Mouse (Mus musculus) midbrain, embryonic 14.5 days (tissue): ENCODE data around the gene AU040320. TPM values are rescaled to one million over a fixed set of nuclear protein-coding genes. Genes with fewer than 3 reads are reported as not detected.
A peak's percentile ranks its signal among the peaks of the same experiment; 100 is the strongest.

Experiments
- ATAC-seq: fragments of 200-750 bp; cut with Nextera tagmentation; 2 replicates; pipeline ENCODE4 v1.8.0; 2017; ENCODE audit warnings: moderate number of reproducible peaks, moderate library complexity; ENCODE audit not compliant: low FRiP score, low TSS enrichment
- DNase-seq: peaks from one replicate; pipeline ENCODE4 v3.0.0-alpha.2; 2015
- H3K27ac ChIP-seq: fragments of 300-500 bp; sonication (generic); replicated peaks from 2 replicates; pipeline ENCODE4 v1.5.1; 2014; ENCODE audit warnings: mild to moderate bottlenecking, low read depth, low read length, moderate library complexity
- H3K27me3 ChIP-seq: fragments of 300-500 bp; sonication (generic); 2 replicates; pipeline ENCODE4 v1.6.1; 2014; ENCODE audit warnings: low read length, control low read depth, mixed read lengths; ENCODE audit not compliant: control insufficient read depth, insufficient read depth
- H3K36me3 ChIP-seq: fragments of 300-500 bp; sonication (generic); 2 replicates; pipeline ENCODE4 v1.6.1; 2014; ENCODE audit warnings: low read length, control low read depth; ENCODE audit not compliant: control insufficient read depth, insufficient read depth
- H3K4me1 ChIP-seq: fragments of 300-500 bp; sonication (generic); 2 replicates; pipeline ENCODE4 v1.6.1; 2014; ENCODE audit warnings: mild to moderate bottlenecking, antibody characterized with exemption, low read length, control low read depth; ENCODE audit not compliant: control insufficient read depth, insufficient read depth
- H3K4me2 ChIP-seq: fragments of 300-500 bp; sonication (generic); 2 replicates; pipeline ENCODE4 v1.6.1; 2014; ENCODE audit warnings: mild to moderate bottlenecking, low read length, moderate library complexity
- H3K4me3 ChIP-seq: fragments of 300-500 bp; sonication (generic); replicated peaks from 2 replicates; pipeline ENCODE4 v1.5.1; 2014; ENCODE audit warnings: low read depth, low read length
- H3K9ac ChIP-seq: fragments of 300-500 bp; sonication (generic); replicated peaks from 2 replicates; pipeline ENCODE4 v1.6.1; 2014; ENCODE audit warnings: mild to moderate bottlenecking, low read length, moderate library complexity
- H3K9me3 ChIP-seq: fragments of 300-500 bp; sonication (generic); 2 replicates; pipeline ENCODE4 v1.6.1; 2016; ENCODE audit warnings: low read length, control low read depth, mixed read lengths; ENCODE audit not compliant: control insufficient read depth
- WGBS: fragments of 180-500 bp; shearing (Covaris S2); extraction: QIAGEN DNeasy Blood & Tissue Kit; methylation state at CpG from one replicate; pipeline ENCODE4 v1.1.7; 2014; 5-methylcytosine and 5-hydroxymethylcytosine counted together
- polyA plus RNA-seq: library from polyadenylated mRNA; unstranded; fragments of >200 nt; fragmentation: Nextera tagmentation; extraction: Ambion mirVana; gene quantifications from 2 replicates; pipeline ENCODE4 v1.2.1, GENCODE M21; 2014

Gene AU040320
- polyA plus RNA-seq, 1 experiment from 2014 or later: 38.9 TPM

DNA sequence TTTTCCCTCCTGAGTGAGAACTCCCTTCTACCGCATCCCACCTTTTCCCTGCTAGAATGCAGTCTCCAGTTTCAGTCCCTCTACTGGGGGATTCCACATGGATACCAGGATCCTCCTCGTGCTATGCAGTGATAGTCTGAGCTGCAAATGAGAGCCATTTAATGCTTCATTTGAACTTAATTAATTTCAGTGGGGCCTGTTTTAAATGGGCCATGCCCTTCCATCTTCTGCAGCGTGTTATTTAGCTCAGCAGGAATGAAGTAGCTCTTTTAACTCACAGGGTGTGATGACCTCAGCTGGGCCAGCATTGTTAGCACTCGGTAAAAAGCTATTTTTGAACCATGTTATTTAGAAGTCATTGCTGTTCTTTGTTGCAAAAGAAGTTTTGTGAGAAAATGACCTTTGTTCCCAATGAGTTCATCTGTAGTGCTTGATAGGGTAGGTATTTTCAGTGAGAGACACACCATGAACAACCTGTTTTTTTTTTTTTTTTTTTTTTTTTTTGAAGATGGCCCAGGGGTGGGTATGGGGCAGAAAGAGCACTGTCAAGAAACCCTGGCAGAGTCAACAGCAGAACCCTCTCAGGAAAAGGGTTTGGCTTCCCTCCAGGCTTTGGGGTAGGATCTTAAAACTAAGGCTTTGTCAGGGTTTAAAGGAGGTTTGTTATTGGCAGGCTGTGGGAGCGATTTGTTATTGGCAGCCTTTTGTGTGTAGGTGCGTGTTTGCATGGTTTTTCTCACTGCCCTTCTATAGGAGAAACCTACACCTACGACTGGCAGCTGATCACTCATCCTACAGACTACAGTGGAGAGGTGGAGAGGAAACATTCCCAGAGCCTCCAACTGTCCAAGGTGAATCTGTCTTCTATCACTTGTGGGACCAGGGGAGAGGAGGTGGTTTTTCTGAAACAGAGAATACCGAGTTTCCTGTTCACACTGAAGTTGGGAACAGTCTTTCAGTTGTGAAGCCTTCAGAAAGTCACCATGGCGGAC, 69.8 kb downstream of the AU040320 start:
- Histone ChIP-seq H3K27ac (no peak overlapping the region), H3K36me3 (peaks cover 14% of the 10 kb centered on the region)
- no peak for ATAC-seq

DNA sequence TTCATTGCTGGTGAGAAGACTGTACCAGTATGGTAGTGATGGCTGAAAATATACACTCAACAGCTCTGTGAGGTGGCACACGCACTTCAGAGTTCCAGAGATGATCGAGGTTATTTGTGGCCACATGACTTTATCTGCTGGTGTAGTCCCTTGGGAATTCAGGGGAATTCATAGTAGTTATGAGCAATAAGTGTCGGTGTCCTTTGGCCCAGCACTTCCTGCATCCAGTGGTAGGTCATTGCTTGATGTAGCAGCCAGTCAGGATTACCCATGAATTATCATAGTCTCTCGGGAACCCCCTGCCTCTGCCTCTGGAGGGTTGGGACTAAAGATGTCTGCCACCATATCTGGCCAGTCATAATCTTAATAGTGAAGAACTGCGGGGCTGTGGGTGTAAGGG, 70.6 kb downstream of the AU040320 start:
- Histone ChIP-seq H3K9me3 (no peaks in the 10 kb centered on the region), H3K9ac (no peak overlapping the region), H3K4me1 (no peaks in the 10 kb centered on the region), H3K4me3 (no peak overlapping the region), H3K36me3 (peaks cover 13% of the 10 kb centered on the region; the same call in 1 of the 2 replicates), H3K4me2 (no peak overlapping the region), H3K27ac (no peak overlapping the region), H3K27me3 (no peaks in the 10 kb centered on the region)
- DNase-seq (no peak), ATAC-seq (no peak)
- 94% methylated on average over 5 of the region's 5 CpGs for WGBS

More for the DNA sequence above, 69.8 kb downstream of the AU040320 start:
- peak; percentile 16 for DNase-seq
- Histone ChIP-seq H3K4me1 (no peaks in the 10 kb centered on the region), H3K4me2 (no peak overlapping the region), H3K9ac (no peak overlapping the region), H3K27me3 (no peaks in the 10 kb centered on the region), H3K4me3 (no peak overlapping the region), H3K9me3 (no peaks in the 10 kb centered on the region)
- WGBS: 81% methylated on average over 9 of the region's 9 CpGs

DNA sequence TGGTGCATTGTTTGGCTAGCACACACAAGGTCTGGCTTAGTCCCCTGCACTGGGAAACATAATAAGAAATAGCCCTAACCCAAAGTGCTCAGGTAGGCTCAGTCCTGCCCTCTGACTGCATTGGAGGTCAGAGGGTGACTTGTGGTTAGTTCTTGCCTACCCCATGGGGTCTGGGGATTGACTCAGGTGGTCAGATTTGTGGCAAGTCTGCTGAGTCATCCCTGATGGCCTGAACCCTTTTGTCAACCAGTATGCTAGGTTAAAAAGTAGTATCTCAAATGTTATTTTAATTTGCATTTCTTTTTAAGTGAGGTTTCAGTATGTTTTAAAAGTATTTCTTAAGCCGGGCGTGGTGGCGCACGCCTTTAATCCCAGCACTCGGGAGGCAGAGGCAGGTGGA, 77.8 kb downstream of the AU040320 start:
- no peak overlapping the region for H3K27ac ChIP-seq
- H3K4me1 ChIP-seq: no peaks in the 10 kb centered on the region
- H3K27me3 ChIP-seq: no peaks in the 10 kb centered on the region
- H3K9me3 ChIP-seq: no peaks in the 10 kb centered on the region
- no peak overlapping the region for H3K9ac ChIP-seq
- DNase-seq (no peak), ATAC-seq (no peak)
- no peak overlapping the region for H3K4me3 ChIP-seq
- peaks cover 34% of the 10 kb centered on the region for H3K36me3 ChIP-seq
- no peak overlapping the region for H3K4me2 ChIP-seq
- WGBS: 99% methylated on average over 5 of the region's 5 CpGs

DNA sequence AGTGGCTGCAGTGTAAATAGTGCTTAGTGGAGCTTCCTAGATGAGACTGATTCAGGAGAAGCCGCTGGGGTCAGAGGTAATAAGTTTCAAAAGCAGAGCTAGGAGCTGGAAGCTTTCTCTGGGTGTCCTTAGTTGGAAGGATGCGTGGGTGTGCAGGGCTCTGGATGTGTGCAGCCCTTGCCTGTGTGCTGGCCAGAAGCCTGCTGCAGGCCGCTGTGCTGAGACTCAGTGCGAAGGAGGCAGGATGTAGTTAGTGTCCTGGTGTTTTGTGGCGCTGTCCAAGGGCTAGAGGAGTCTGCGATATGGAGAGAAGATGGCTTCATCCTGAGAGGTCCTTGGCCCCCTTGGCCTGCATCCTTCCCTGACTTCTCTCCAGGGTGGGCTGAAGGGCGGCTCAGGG, 85.5 kb downstream of the AU040320 start:
- Histone ChIP-seq H3K4me2 (no peak overlapping the region), H3K27me3 (no peaks in the 10 kb centered on the region), H3K36me3 (peaks cover 55% of the 10 kb centered on the region), H3K4me3 (no peak overlapping the region), H3K4me1 (no peaks in the 10 kb centered on the region), H3K9me3 (no peaks in the 10 kb centered on the region), H3K9ac (no peak overlapping the region), H3K27ac (no peak overlapping the region)
- DNase-seq: no peak
- no peak for ATAC-seq
- WGBS: 91% methylated on average over 7 of the region's 7 CpGs

DNA sequence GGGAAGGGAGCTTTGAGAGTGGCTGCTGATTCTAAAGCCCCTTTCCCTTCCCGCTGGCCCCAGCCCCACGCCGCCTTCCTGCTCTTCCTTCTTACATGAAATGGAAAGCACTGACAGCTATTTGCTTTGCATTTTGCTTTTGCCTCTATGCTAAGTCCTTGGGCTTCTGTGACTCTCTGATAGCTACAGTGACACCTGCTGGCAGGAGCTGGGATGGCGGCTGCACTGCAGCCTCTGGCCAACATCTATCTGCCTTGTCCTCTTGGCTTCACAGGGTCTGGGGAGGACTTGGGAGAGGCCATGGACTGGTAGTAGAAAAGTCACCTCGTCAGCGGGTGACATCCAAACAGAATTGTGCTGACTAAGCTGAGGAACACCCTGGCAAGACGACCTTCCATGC, 86.5 kb downstream of the AU040320 start:
- no peak overlapping the region for H3K9ac ChIP-seq
- 15% methylated on average over 7 of the region's 7 CpGs for WGBS
- no peaks in the 10 kb centered on the region for H3K27me3 ChIP-seq
- no peak overlapping the region for H3K4me2 ChIP-seq
- H3K4me1 ChIP-seq: no peaks in the 10 kb centered on the region
- no peak overlapping the region for H3K4me3 ChIP-seq
- no peaks in the 10 kb centered on the region for H3K9me3 ChIP-seq
- no peak for ATAC-seq
- H3K27ac ChIP-seq: no peak overlapping the region
- peaks cover 64% of the 10 kb centered on the region for H3K36me3 ChIP-seq
- DNase-seq: peak; percentile 93

DNA sequence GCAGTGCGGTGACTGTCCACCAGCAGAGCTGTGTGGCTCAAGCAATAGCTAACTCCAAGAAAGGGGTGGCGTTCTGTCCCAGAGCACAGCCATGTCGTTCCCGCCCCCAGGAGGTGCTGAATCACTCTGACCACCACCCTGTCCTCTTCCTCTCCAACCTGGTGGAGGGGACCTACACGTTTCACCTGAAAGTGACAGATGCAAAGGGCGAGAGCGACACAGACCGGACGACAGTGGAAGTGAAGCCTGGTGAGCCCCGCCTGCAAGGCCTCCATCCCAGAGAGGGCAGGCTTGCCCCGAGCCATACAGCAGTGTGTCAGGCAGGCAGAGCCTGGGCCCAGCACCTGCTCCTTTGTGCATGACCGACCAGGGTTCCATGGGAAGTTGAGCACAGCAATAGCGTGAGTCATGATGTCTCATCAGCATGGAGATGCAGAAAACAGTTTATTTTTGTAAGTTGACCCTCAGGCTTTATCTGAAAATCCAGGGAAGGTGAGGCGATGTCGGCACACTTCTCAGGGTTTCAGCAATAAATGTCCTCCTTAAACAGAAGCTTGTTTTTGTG, 87.7 kb downstream of the AU040320 start:
- no peak overlapping the region for H3K4me2 ChIP-seq
- WGBS: 90% methylated on average over 15 of the region's 15 CpGs
- no peaks in the 10 kb centered on the region for H3K27me3 ChIP-seq
- H3K4me3 ChIP-seq: no peak overlapping the region
- H3K36me3 ChIP-seq: peaks cover 58% of the 10 kb centered on the region
- no peaks in the 10 kb centered on the region for H3K4me1 ChIP-seq
- H3K27ac ChIP-seq: no peak overlapping the region
- H3K9me3 ChIP-seq: no peaks in the 10 kb centered on the region
- DNase-seq (no peak), ATAC-seq (no peak)
- no peak overlapping the region for H3K9ac ChIP-seq

DNA sequence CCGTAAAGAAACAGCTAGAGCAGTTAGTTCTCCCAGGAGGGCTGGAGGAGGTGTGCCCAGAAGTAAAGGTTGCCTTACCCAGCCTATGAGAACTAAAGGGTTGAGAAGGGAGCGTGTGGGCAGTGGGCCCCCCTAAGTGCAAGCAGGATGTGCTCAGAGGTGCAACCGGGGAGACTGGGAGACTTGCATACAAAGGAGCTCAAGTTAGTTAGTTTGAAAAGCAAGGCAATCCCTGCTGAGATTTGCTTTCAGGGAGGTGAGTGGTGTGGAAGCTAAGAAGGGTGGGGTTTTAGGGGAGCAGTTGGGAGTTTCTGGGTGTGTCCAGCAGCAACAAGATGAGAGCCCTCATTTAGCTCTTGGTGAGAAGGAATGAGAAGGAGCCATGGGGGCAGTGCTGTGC, 89.6 kb downstream of the AU040320 start:
- H3K36me3 ChIP-seq: peaks cover 64% of the 10 kb centered on the region
- no peak overlapping the region for H3K9ac ChIP-seq
- H3K9me3 ChIP-seq: no peaks in the 10 kb centered on the region
- no peak overlapping the region for H3K4me3 ChIP-seq
- no peak for ATAC-seq
- DNase-seq: no peak
- H3K27ac ChIP-seq: no peak overlapping the region
- WGBS: 55% methylated on average over 3 of the region's 3 CpGs
- H3K4me1 ChIP-seq: no peaks in the 10 kb centered on the region
- no peak overlapping the region for H3K4me2 ChIP-seq
- H3K27me3 ChIP-seq: no peaks in the 10 kb centered on the region

DNA sequence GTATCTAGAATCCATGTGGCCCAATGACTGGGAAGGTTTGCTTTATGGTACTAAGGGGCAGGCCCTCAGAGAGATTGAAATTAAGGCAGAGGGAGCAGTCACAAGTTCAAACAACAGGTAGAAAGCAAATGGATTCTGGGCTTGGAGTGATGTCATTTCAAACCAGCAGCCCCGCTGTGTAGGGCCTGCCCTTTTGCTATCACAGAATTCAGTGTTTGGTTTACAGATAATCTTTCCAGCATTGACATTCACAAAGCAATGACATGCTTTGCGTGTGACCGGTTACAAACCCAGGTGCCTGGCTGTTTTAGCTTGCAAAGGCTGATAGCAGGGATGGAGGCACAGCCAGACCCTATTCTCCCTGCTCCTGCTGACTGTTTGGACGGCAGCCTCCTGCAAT, 92.3 kb downstream of the AU040320 start:
- no peaks in the 10 kb centered on the region for H3K9me3 ChIP-seq
- ATAC-seq (no peak), DNase-seq (no peak)
- H3K4me1 ChIP-seq: no peaks in the 10 kb centered on the region
- no peaks in the 10 kb centered on the region for H3K27me3 ChIP-seq
- no peak overlapping the region for H3K27ac ChIP-seq
- H3K4me2 ChIP-seq: no peak overlapping the region
- no peak overlapping the region for H3K9ac ChIP-seq
- no peak overlapping the region for H3K4me3 ChIP-seq
- H3K36me3 ChIP-seq: peaks cover 66% of the 10 kb centered on the region
- 85% methylated on average over 4 of the region's 4 CpGs for WGBS

DNA sequence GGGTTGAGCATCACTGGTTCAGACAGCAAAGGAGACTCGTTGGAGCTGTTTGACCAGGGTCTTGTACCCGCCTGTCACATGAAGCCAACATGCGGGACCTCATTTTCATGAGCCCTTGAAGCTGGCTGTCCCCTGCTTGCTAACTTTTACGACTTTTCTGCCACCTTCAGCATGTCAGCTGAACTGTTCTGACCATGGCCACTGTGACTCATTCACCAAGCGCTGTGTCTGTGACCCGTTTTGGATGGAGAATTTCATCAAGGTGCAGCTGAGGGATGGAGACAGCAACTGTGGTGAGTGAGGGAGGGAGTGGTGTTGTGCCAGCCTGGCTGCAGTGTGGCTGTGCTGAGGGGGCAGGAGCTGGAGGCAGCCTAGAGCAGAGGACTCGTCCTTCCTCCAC, 93.6 kb downstream of the AU040320 start:
- H3K4me1 ChIP-seq: no peaks in the 10 kb centered on the region
- H3K9ac ChIP-seq: no peak overlapping the region
- no peaks in the 10 kb centered on the region for H3K9me3 ChIP-seq
- H3K27me3 ChIP-seq: no peaks in the 10 kb centered on the region
- peaks cover 64% of the 10 kb centered on the region for H3K36me3 ChIP-seq
- WGBS: 71% methylated on average over 7 of the region's 7 CpGs
- no peak overlapping the region for H3K4me3 ChIP-seq
- DNase-seq: no peak
- H3K4me2 ChIP-seq: no peak overlapping the region
- no peak overlapping the region for H3K27ac ChIP-seq
- ATAC-seq: no peak
